Mouse (Mus musculus) CD8-positive naive resting alpha-beta T cell, adult 57 days (primary cell): ENCODE data around the gene Olfr11. TPM values are rescaled to one million over a fixed set of nuclear protein-coding genes. Genes with fewer than 3 reads are reported as not detected.

Source experiments
- total RNA-seq: library from RNA; stranded (reverse); gene quantifications from one replicate; pipeline ENCODE4 v1.2.4, GENCODE M21; 2023

The Olfr11 gene
- not detected for total RNA-seq

DNA sequence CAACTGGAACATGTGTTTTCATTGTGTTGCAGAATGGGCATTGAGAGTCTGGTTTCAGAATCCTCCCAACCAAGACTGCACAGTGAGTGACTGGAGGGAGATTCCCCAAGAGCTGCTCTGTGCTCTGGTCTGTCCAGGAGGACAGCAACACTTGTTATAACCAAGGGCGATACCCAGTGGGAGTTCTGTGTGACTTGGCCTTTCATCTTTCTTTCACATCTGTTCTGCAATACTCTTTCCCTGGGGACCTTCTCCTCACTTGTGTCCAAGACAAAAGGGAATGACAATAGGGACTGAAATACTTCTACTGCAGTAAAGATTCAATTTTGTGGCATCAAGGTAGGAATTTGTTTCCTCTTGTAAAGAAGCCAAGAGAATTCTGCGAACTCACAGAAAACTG lies at the start of gene Olfr11:
Olfr11 (minus strand) TSS at position 101 of the 400 bp plus-strand sequence.

GRCm38 (mm10) chr13:21677305-21677704 lies 35.0 kb upstream of the Olfr11 start, which contains the start of gene Olfr1360:
Olfr1360 (minus strand) TSS chr13:21677405.

DNA sequence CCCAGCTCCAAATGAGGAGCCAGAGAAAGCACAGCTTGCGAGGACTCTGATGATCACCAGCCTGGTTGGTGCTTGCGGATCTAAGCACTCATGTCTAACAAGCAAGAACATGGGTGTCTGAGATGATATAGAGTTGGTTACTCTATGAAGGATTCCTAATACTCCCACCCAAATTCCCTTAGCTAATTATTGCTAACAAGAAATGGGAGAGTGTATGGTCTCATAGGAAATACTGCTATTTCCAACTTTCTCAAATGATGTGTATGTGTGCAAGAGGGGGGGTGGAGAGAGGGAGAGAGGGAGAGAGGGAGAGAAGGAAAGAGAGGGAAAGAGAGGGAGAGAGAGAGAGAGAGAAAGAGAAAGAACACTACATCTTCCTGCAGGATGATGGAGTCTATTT lies 21.0 kb upstream of the Olfr11 start, which contains the start of gene Olfr1361:
Olfr1361 (minus strand) TSS at position 101 of the 400 bp plus-strand sequence.

GRCm38 (mm10) chr13:21613922-21614321 lies 28.4 kb downstream of the Olfr11 start, which contains the start of gene Olfr1362:
Olfr1362 (minus strand) TSS chr13:21614022.

Other genes starting within 250 kb of the Olfr11 start
- 62.2 TPM for gene Zkscan3, start 239.8 kb downstream of the Olfr11 start, total RNA-seq
- gene Pgbd1, start 201.5 kb downstream of the Olfr11 start, total RNA-seq: 0.58 TPM
- 51.2 TPM for gene Zscan26, start 188.8 kb downstream of the Olfr11 start, total RNA-seq
- not detected for gene Nkapl, start 174.0 kb downstream of the Olfr11 start, total RNA-seq
- not detected for gene Zkscan4, start 163.6 kb downstream of the Olfr11 start, total RNA-seq
- not detected for gene Gm10065, start 163.1 kb downstream of the Olfr11 start, total RNA-seq
- 5.6 TPM for gene AK157302, start 147.3 kb downstream of the Olfr11 start, total RNA-seq
- gene Gm11273, start 141.1 kb downstream of the Olfr11 start, total RNA-seq: 14.0 TPM
- gene Zkscan8, start 111.4 kb downstream of the Olfr11 start, total RNA-seq: 11.5 TPM
- not detected for gene Olfr1366, start 99.7 kb downstream of the Olfr11 start, total RNA-seq
- gene Olfr1535, start 82.6 kb downstream of the Olfr11 start, total RNA-seq: not detected
- gene Olfr1364, start 60.8 kb downstream of the Olfr11 start, total RNA-seq: not detected
- gene Olfr1362, start 28.5 kb downstream of the Olfr11 start, total RNA-seq: not detected
- not detected for gene Olfr1361, start 20.9 kb upstream of the Olfr11 start, total RNA-seq
- gene Olfr1360, start 34.9 kb upstream of the Olfr11 start, total RNA-seq: not detected
- gene Olfr1359, start 55.6 kb upstream of the Olfr11 start, total RNA-seq: not detected
- 29.9 TPM for gene Hist1h2bl, start 73.6 kb upstream of the Olfr11 start, total RNA-seq
- 37.0 TPM for gene Hist1h2ai, start 73.9 kb upstream of the Olfr11 start, total RNA-seq
- 46.7 TPM for gene Hist1h3h, start 75.1 kb upstream of the Olfr11 start, total RNA-seq
- gene Hist1h2bm, start 79.5 kb upstream of the Olfr11 start, total RNA-seq: 4.5 TPM
- 10.9 TPM for gene Hist1h4j, start 92.5 kb upstream of the Olfr11 start, total RNA-seq
- 328 TPM for gene Hist1h4k, start 108.0 kb upstream of the Olfr11 start, total RNA-seq
- 31.4 TPM for gene Hist1h2ak, start 111.3 kb upstream of the Olfr11 start, total RNA-seq
- gene Hist1h2bn, start 111.6 kb upstream of the Olfr11 start, total RNA-seq: 80.0 TPM
- gene Hist1h1b, start 138.1 kb upstream of the Olfr11 start, total RNA-seq: 8.9 TPM
- gene Hist1h3i, start 140.9 kb upstream of the Olfr11 start, total RNA-seq: 144 TPM
- 10.1 TPM for gene Hist1h2an, start 144.7 kb upstream of the Olfr11 start, total RNA-seq
- gene Hist1h2bp, start 144.9 kb upstream of the Olfr11 start, total RNA-seq: 16.9 TPM
- 74.5 TPM for gene Hist1h2bq, start 167.7 kb upstream of the Olfr11 start, total RNA-seq
- 58.9 TPM for gene Hist1h2ao, start 167.9 kb upstream of the Olfr11 start, total RNA-seq
- 281 TPM for gene Hist1h4m, start 169.2 kb upstream of the Olfr11 start, total RNA-seq
- gene Hist1h4n, start 189.7 kb upstream of the Olfr11 start, total RNA-seq: 118 TPM
- 61.6 TPM for gene Hist1h2ap, start 191.0 kb upstream of the Olfr11 start, total RNA-seq
- gene Hist1h2br, start 191.2 kb upstream of the Olfr11 start, total RNA-seq: 74.1 TPM